Mouse (Mus musculus): ENCODE measurements around the gene D10Wsu102e. TPM values are rescaled to one million over a fixed set of nuclear protein-coding genes. Genes with fewer than 3 reads are reported as not detected.

Gene D10Wsu102e
- polyA plus RNA-seq, 1 experiment from 2014 or later = 0.20 TPM

- Histone ChIP-seq H3K9ac (ENCODE audit: low read depth, low read length) (no peak overlapping the region), H3K27ac (ENCODE audit: low read length) (no peak overlapping the region)
- 59% methylated on average over 3 of the region's 3 CpGs for WGBS (ENCODE audit: insufficient replicate concordance)
Measured at GRCm38 (mm10) chr10:83457531-83457930, 97.5 kb downstream of the D10Wsu102e start.

GRCm38 (mm10) chr10:83475226-83475625 lies 115.2 kb downstream of the D10Wsu102e start:
- Histone ChIP-seq H3K4me2 (ENCODE audit: low read depth, low read length) (no peak overlapping the region), H3K4me1 (ENCODE audit: control insufficient read depth, low read depth, low read length) (no peaks in the 10 kb centered on the region), H3K27me3 (ENCODE audit: control insufficient read depth, insufficient read depth, low read depth, low read length) (no peaks in the 10 kb centered on the region), H3K4me3 (ENCODE audit: low read depth, low read length) (no peak overlapping the region), H3K36me3 (ENCODE audit: control insufficient read depth, insufficient read depth) (no peaks in the 10 kb centered on the region), H3K27ac (ENCODE audit: low read length) (no peak overlapping the region), H3K9me3 (replicated peaks; ENCODE audit: control insufficient read depth, low read length) (no peaks in the 10 kb centered on the region; the same call in 1 of the 2 replicates), H3K9ac (ENCODE audit: low read depth, low read length) (no peak overlapping the region)
- ATAC-seq (ENCODE audit: low read depth) = no peak
- WGBS (ENCODE audit: insufficient replicate concordance) = 75% methylated on average over 13 of the region's 13 CpGs

More at GRCm38 (mm10) chr10:83457531-83457930, 97.5 kb downstream of the D10Wsu102e start:
- no peaks in the 10 kb centered on the region for H3K36me3 ChIP-seq (ENCODE audit: control insufficient read depth, insufficient read depth)
- H3K27me3 ChIP-seq (ENCODE audit: control insufficient read depth, insufficient read depth, low read depth, low read length) = no peaks in the 10 kb centered on the region
- no peak for ATAC-seq (ENCODE audit: low read depth)
- H3K4me2 ChIP-seq (ENCODE audit: low read depth, low read length) = no peak overlapping the region
- H3K4me3 ChIP-seq (ENCODE audit: low read depth, low read length) = no peak overlapping the region
- H3K4me1 ChIP-seq (ENCODE audit: control insufficient read depth, low read depth, low read length) = no peaks in the 10 kb centered on the region
- peaks cover 3% of the 10 kb centered on the region; the same call in 1 of the 2 replicates for H3K9me3 ChIP-seq (replicated peaks; ENCODE audit: control insufficient read depth, low read length)

- H3K4me3 ChIP-seq (ENCODE audit: low read depth, low read length) = no peak overlapping the region
- no peaks in the 10 kb centered on the region for H3K36me3 ChIP-seq (ENCODE audit: control insufficient read depth, insufficient read depth)
- H3K27ac ChIP-seq (ENCODE audit: low read length) = no peak overlapping the region
- no peak overlapping the region for H3K4me2 ChIP-seq (ENCODE audit: low read depth, low read length)
- H3K27me3 ChIP-seq (ENCODE audit: control insufficient read depth, insufficient read depth, low read depth, low read length) = no peaks in the 10 kb centered on the region
- no peaks in the 10 kb centered on the region; the same call in 1 of the 2 replicates for H3K9me3 ChIP-seq (replicated peaks; ENCODE audit: control insufficient read depth, low read length)
- 63% methylated on average over 5 of the region's 5 CpGs for WGBS (ENCODE audit: insufficient replicate concordance)
- no peaks in the 10 kb centered on the region for H3K4me1 ChIP-seq (ENCODE audit: control insufficient read depth, low read depth, low read length)
- no peak for ATAC-seq (ENCODE audit: low read depth)
- H3K9ac ChIP-seq (ENCODE audit: low read depth, low read length) = no peak overlapping the region
Measured at GRCm38 (mm10) chr10:83477286-83477685, 117.3 kb downstream of the D10Wsu102e start.

- no peaks in the 10 kb centered on the region for H3K4me1 ChIP-seq (ENCODE audit: control insufficient read depth, low read depth, low read length)
- WGBS (ENCODE audit: insufficient replicate concordance) = 69% methylated on average over 6 of the region's 6 CpGs
- H3K9ac ChIP-seq (ENCODE audit: low read depth, low read length) = no peak overlapping the region
Measured at GRCm38 (mm10) chr10:83490506-83490905, 130.5 kb downstream of the D10Wsu102e start.

GRCm38 (mm10) chr10:83497321-83497720 lies 137.3 kb downstream of the D10Wsu102e start:
- Histone ChIP-seq H3K9me3 (replicated peaks; ENCODE audit: control insufficient read depth, low read length) (no peaks in the 10 kb centered on the region), H3K27ac (ENCODE audit: low read length) (no peak overlapping the region), H3K4me1 (ENCODE audit: control insufficient read depth, low read depth, low read length) (no peaks in the 10 kb centered on the region), H3K9ac (ENCODE audit: low read depth, low read length) (no peak overlapping the region), H3K4me3 (ENCODE audit: low read depth, low read length) (no peak overlapping the region), H3K27me3 (ENCODE audit: control insufficient read depth, insufficient read depth, low read depth, low read length) (no peaks in the 10 kb centered on the region), H3K36me3 (ENCODE audit: control insufficient read depth, insufficient read depth) (no peaks in the 10 kb centered on the region), H3K4me2 (ENCODE audit: low read depth, low read length) (no peak overlapping the region)
- WGBS (ENCODE audit: insufficient replicate concordance) = 76% methylated on average over 13 of the region's 13 CpGs
- no peak for ATAC-seq (ENCODE audit: low read depth)

More at GRCm38 (mm10) chr10:83490506-83490905, 130.5 kb downstream of the D10Wsu102e start:
- ATAC-seq (ENCODE audit: low read depth) = no peak
- Histone ChIP-seq H3K4me3 (ENCODE audit: low read depth, low read length) (no peak overlapping the region), H3K36me3 (ENCODE audit: control insufficient read depth, insufficient read depth) (no peaks in the 10 kb centered on the region), H3K27ac (ENCODE audit: low read length) (no peak overlapping the region), H3K27me3 (ENCODE audit: control insufficient read depth, insufficient read depth, low read depth, low read length) (no peaks in the 10 kb centered on the region), H3K9me3 (replicated peaks; ENCODE audit: control insufficient read depth, low read length) (no peaks in the 10 kb centered on the region), H3K4me2 (ENCODE audit: low read depth, low read length) (no peak overlapping the region)

- H3K27me3 ChIP-seq (ENCODE audit: control insufficient read depth, insufficient read depth, low read depth, low read length) = no peaks in the 10 kb centered on the region
- H3K9me3 ChIP-seq (replicated peaks; ENCODE audit: control insufficient read depth, low read length) = no peaks in the 10 kb centered on the region
- no peak overlapping the region for H3K4me3 ChIP-seq (ENCODE audit: low read depth, low read length)
- no peak for ATAC-seq (ENCODE audit: low read depth)
- H3K4me1 ChIP-seq (ENCODE audit: control insufficient read depth, low read depth, low read length) = no peaks in the 10 kb centered on the region
- no peaks in the 10 kb centered on the region for H3K36me3 ChIP-seq (ENCODE audit: control insufficient read depth, insufficient read depth)
- no peak overlapping the region for H3K4me2 ChIP-seq (ENCODE audit: low read depth, low read length)
- 38% methylated on average over 8 of the region's 8 CpGs for WGBS (ENCODE audit: insufficient replicate concordance)
- no peak overlapping the region for H3K9ac ChIP-seq (ENCODE audit: low read depth, low read length)
- H3K27ac ChIP-seq (ENCODE audit: low read length) = no peak overlapping the region
Measured at GRCm38 (mm10) chr10:83508962-83509660, 149.1 kb downstream of the D10Wsu102e start.

GRCm38 (mm10) chr10:83511304-83511703 lies 151.3 kb downstream of the D10Wsu102e start:
- no peak overlapping the region for H3K9ac ChIP-seq (ENCODE audit: low read depth, low read length)
- H3K4me3 ChIP-seq (ENCODE audit: low read depth, low read length) = no peak overlapping the region
- H3K36me3 ChIP-seq (ENCODE audit: control insufficient read depth, insufficient read depth) = no peaks in the 10 kb centered on the region
- WGBS (ENCODE audit: insufficient replicate concordance) = 46% methylated on average over 5 of the region's 5 CpGs
- no peaks in the 10 kb centered on the region for H3K4me1 ChIP-seq (ENCODE audit: control insufficient read depth, low read depth, low read length)
- H3K9me3 ChIP-seq (replicated peaks; ENCODE audit: control insufficient read depth, low read length) = no peaks in the 10 kb centered on the region
- no peak overlapping the region for H3K4me2 ChIP-seq (ENCODE audit: low read depth, low read length)
- H3K27me3 ChIP-seq (ENCODE audit: control insufficient read depth, insufficient read depth, low read depth, low read length) = no peaks in the 10 kb centered on the region
- no peak overlapping the region for H3K27ac ChIP-seq (ENCODE audit: low read length)
- ATAC-seq (ENCODE audit: low read depth) = no peak

GRCm38 (mm10) chr10:83513736-83514135 lies 153.7 kb downstream of the D10Wsu102e start:
- no peak for ATAC-seq (ENCODE audit: low read depth)
- Histone ChIP-seq H3K4me3 (ENCODE audit: low read depth, low read length) (no peak overlapping the region), H3K36me3 (ENCODE audit: control insufficient read depth, insufficient read depth) (no peaks in the 10 kb centered on the region), H3K4me2 (ENCODE audit: low read depth, low read length) (no peak overlapping the region), H3K4me1 (ENCODE audit: control insufficient read depth, low read depth, low read length) (no peaks in the 10 kb centered on the region), H3K9me3 (replicated peaks; ENCODE audit: control insufficient read depth, low read length) (no peaks in the 10 kb centered on the region), H3K9ac (ENCODE audit: low read depth, low read length) (no peak overlapping the region), H3K27ac (ENCODE audit: low read length) (no peak overlapping the region), H3K27me3 (ENCODE audit: control insufficient read depth, insufficient read depth, low read depth, low read length) (no peaks in the 10 kb centered on the region)
- WGBS (ENCODE audit: insufficient replicate concordance) = 74% methylated on average over 8 of the region's 8 CpGs

GRCm38 (mm10) chr10:83520990-83521389 lies 161.0 kb downstream of the D10Wsu102e start:
- Histone ChIP-seq H3K9ac (ENCODE audit: low read depth, low read length) (no peak overlapping the region), H3K27ac (ENCODE audit: low read length) (no peak overlapping the region), H3K27me3 (ENCODE audit: control insufficient read depth, insufficient read depth, low read depth, low read length) (no peaks in the 10 kb centered on the region), H3K4me3 (ENCODE audit: low read depth, low read length) (no peak overlapping the region), H3K9me3 (replicated peaks; ENCODE audit: control insufficient read depth, low read length) (no peaks in the 10 kb centered on the region), H3K4me2 (ENCODE audit: low read depth, low read length) (no peak overlapping the region), H3K36me3 (ENCODE audit: control insufficient read depth, insufficient read depth) (no peaks in the 10 kb centered on the region), H3K4me1 (ENCODE audit: control insufficient read depth, low read depth, low read length) (no peaks in the 10 kb centered on the region)
- 70% methylated on average over 4 of the region's 4 CpGs for WGBS (ENCODE audit: insufficient replicate concordance)
- ATAC-seq (ENCODE audit: low read depth) = no peak

All from liver, embryonic 16.5 days (tissue).